ENCODE assay signal across 7 mouse cellular contexts in genomic region chr2:168588591-168589367, GRCm38 (mm10). TPM values are rescaled to one million over a fixed set of nuclear protein-coding genes. Genes with fewer than 3 reads are reported as not detected.
DNase-seq lines count a peak whose midpoint lies in the region; ATAC-seq and TF ChIP-seq lines count a peak whose summit lies in the region.

No protein-coding gene starts in this region.

- H3K4me1 ChIP-seq in bone marrow macrophage, adult 2 months (ENCODE audit: control insufficient read depth, insufficient read depth, low read length), result peaks cover 39% of the 10 kb centered on the region
- peaks cover 32% of the 10 kb centered on the region for H3K4me1 ChIP-seq in forebrain, embryonic 16.5 days (replicated peaks; ENCODE audit: control insufficient read depth, insufficient read depth, low read length)

- H3K27me3 ChIP-seq in forebrain, embryonic 16.5 days (replicated peaks; ENCODE audit: control insufficient read depth, insufficient read depth, low read length), result peaks cover 2% of the 10 kb centered on the region; the same call in 1 of the 2 replicates

- no peak overlapping the region for H3K27ac ChIP-seq in bone marrow macrophage, adult 2 months (ENCODE audit: insufficient read depth, low read depth, low read length)
- H3K27ac ChIP-seq in forebrain, embryonic 16.5 days (ENCODE audit: low read length), result no peak overlapping the region
- H3K27ac ChIP-seq in macrophage, result peak overlapping the region; percentile 63

- intact Hi-C loops in left cerebral cortex, postnatal 10 days (cut with DNase I), result no loop called here

- DNase-seq in left cerebral cortex, adult 18-20 months (ENCODE audit: low spot score in 2 of 2), result peak; percentile 23 to 42
- no peak for DNase-seq in left cerebral cortex, postnatal 10 days (ENCODE audit: extremely low spot score in 1 of 2, low spot score in 2 of 2)
- DNase-seq in adrenal gland, adult 18-20 months (ENCODE audit: low spot score in 2 of 2), result no peak
- no peak for DNase-seq in cerebellum, adult 11-12 months

- peak overlapping the region; percentile 88 for H3K4me3 ChIP-seq in bone marrow macrophage, adult 2 months (ENCODE audit: insufficient read depth, low read length)
- no peak overlapping the region for H3K4me3 ChIP-seq in forebrain, embryonic 16.5 days (replicated peaks; ENCODE audit: low read length)
- H3K4me3 ChIP-seq in macrophage (ENCODE audit: inconsistent target), result peak overlapping the region; percentile 90

- ATAC-seq in forebrain, embryonic 16.5 days, result peak; percentile 80

- no peak for TF ChIP-seq POLR2A in bone marrow macrophage, adult 2 months (IDR thresholded peaks at IDR 0.05; ENCODE audit: borderline replicate concordance, low read depth, low read length)

- peaks cover 62% of the 10 kb centered on the region for H3K79me2 ChIP-seq in macrophage (ENCODE audit: inconsistent target)

- no peaks in the 10 kb centered on the region for H3K36me3 ChIP-seq in forebrain, embryonic 16.5 days (ENCODE audit: control insufficient read depth, insufficient read depth)
- no peaks in the 10 kb centered on the region for H3K36me3 ChIP-seq in macrophage (ENCODE audit: inconsistent target)

- H3K9me3 ChIP-seq in forebrain, embryonic 16.5 days (ENCODE audit: control insufficient read depth, low read length), result no peaks in the 10 kb centered on the region

- H3K4me2 ChIP-seq in forebrain, embryonic 16.5 days (ENCODE audit: low read length), result no peak overlapping the region; the same call in 1 of the 2 replicates

- no peak overlapping the region for H3K9ac ChIP-seq in forebrain, embryonic 16.5 days (replicated peaks; ENCODE audit: low read depth, low read length)

- WGBS in forebrain, embryonic 16.5 days, result 20% methylated on average over 11 of the region's 11 CpGs
- 22% methylated on average over 11 of the region's 11 CpGs for WGBS in macrophage (ENCODE audit: missing documents)

- no peak for TF ChIP-seq CTCF in bone marrow macrophage, adult 2 months (IDR thresholded peaks at IDR 0.05; ENCODE audit: low read depth, low read length)

RNA-seq across cellular contexts. Expression of gene Nfatc2, which starts 12.7 kb away (rescaled TPM):
- 10 to 100 TPM in 1 of 2 experiments, 1 to 10 TPM in 1; 9.3 to 11.7 TPM for total RNA-seq in left cerebral cortex, adult 18-20 months (2021)
- 10 to 100 TPM; 14.4 to 17.4 TPM for total RNA-seq in left cerebral cortex, postnatal 10 days (2021)
- 49.4 and 61.9 TPM in 2 replicates for polyA plus RNA-seq in bone marrow macrophage, adult 2 months (2012; ENCODE audit: insufficient read depth, insufficient read length, missing spikeins)
- polyA plus RNA-seq in forebrain, embryonic 16.5 days (2015; fragmentation: Nextera tagmentation; extraction: Ambion mirVana), result 1.8 and 2.0 TPM in 2 replicates
- 100 to 1,000 TPM in 12 of 26 experiments, 10 to 100 TPM in 12, 1 to 10 TPM in 2; 7.9 to 169 (median 92.6) TPM for total RNA-seq in macrophage (2018; cell fraction: chromatin; rRNA removed)
- total RNA-seq in macrophage (2018; cell fraction: cytosol; rRNA removed), result 10 to 100 TPM; 17.9 to 68.6 (median 45.6) TPM
- 100 to 1,000 TPM in 4 of 26 experiments, 10 to 100 TPM in 22; 16.9 to 130 (median 59.6) TPM for total RNA-seq in macrophage (2018; cell fraction: nucleus; rRNA removed)
- 26.6 to 37.0 TPM (median 27.3 TPM) in 3 replicates for polyA plus RNA-seq in macrophage (2018)
- total RNA-seq in adrenal gland, adult 18-20 months (2021), result 1 to 10 TPM; 2.8 to 3.7 TPM

Comparison
In these comparisons a context has a peak if more than half of its experiments do, and no peak if none do; other contexts are left out.
1. DNase-seq: peak in left cerebral cortex, adult 18-20 months (2 of 2); none in left cerebral cortex, postnatal 10 days (0 of 2), adrenal gland, adult 18-20 months (0 of 2) and cerebellum, adult 11-12 months (single experiment).